Comparison of ENCODE assay signal across 8 mouse cellular contexts in the genomic region with DNA sequence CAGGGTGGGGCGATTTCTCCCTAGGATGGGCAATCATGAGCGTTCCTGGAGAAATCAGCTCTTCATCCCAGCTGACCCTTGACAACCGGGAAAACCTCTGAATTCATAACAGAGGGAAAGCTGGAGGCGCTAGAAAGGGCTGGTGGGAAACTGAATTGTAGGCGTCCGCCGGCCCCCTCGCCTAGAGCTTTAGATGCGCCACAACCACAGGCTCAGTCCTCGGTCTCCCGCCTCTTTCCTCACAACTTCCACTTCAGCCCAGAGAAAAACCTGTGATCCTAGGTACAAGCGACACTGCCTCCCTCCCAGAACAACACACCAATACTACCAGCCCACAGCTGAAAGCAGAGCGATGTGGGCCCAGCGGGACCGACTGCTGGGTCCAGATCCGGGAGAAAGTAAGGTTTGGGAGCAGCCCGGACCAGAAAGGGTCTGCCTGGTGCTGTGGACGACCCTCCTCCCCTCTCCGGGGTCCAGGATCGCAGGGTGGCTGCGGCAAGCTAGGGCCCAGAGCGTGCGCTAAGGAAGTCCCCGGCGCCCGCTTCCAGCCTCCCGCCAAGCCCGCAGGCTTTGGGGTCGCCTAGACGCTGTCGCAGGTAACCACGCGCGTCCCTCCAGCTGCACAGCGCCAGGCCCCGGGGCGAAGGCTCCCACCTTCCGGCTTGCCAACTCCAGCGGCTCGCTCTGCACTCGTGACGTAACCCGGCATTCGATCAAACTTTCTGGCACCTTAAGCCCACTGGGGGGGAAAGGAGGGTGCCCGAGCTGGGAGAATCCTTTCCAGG. TPM values are rescaled to one million over a fixed set of nuclear protein-coding genes. Genes with fewer than 3 reads are reported as not detected.
DNase-seq lines count a peak whose midpoint lies in the region; ATAC-seq and TF ChIP-seq lines count a peak whose summit lies in the region.

No protein-coding gene starts in this region.

- under 1% methylated on average over 45 of the region's 45 CpGs for WGBS in heart, embryonic 15.5 days
- WGBS in small intestine, adult 2 months = 4% methylated on average over 45 of the region's 45 CpGs

- no peaks in the 10 kb centered on the region for H3K36me3 ChIP-seq in heart, embryonic 15.5 days
- no peaks in the 10 kb centered on the region for H3K36me3 ChIP-seq in small intestine, adult 2 months (ENCODE audit: control insufficient read depth, insufficient read depth, low read length)

- H3K27me3 ChIP-seq in heart, embryonic 15.5 days = no peaks in the 10 kb centered on the region
- H3K27me3 ChIP-seq in small intestine, adult 2 months (ENCODE audit: control insufficient read depth, insufficient read depth, low read length) = peaks cover 39% of the 10 kb centered on the region

- peak overlapping the region; percentile 95 for H3K27ac ChIP-seq in heart, embryonic 15.5 days
- H3K27ac ChIP-seq in small intestine, adult 2 months (ENCODE audit: insufficient read depth, low read depth, low read length) = no peak overlapping the region

- H3K4me2 ChIP-seq in heart, embryonic 15.5 days = peak overlapping the region; percentile 99

- H3K9ac ChIP-seq in heart, embryonic 15.5 days = peak overlapping the region; percentile 82

- ATAC-seq in heart, embryonic 15.5 days (replicated peaks; ENCODE audit: insufficient number of reproducible peaks, insufficient read depth, low FRiP score, low read depth) = no peak
- peak; percentile 24 for ATAC-seq in megakaryocyte progenitor cell, adult 5-6 weeks (replicated peaks; ENCODE audit: poor library complexity)
- ATAC-seq in inflammation-experienced regulatory T-cells, adult 6 months = no peak

- H3K4me3 ChIP-seq in heart, embryonic 15.5 days = peak overlapping the region; percentile 91
- H3K4me3 ChIP-seq in small intestine, adult 2 months (ENCODE audit: low read depth, low read length) = peak overlapping the region; percentile 63

- peaks cover 4% of the 10 kb centered on the region for H3K4me1 ChIP-seq in heart, embryonic 15.5 days (replicated peaks)
- H3K4me1 ChIP-seq in small intestine, adult 2 months (ENCODE audit: control insufficient read depth, insufficient read depth, insufficient read length, low read length) = peaks cover 4% of the 10 kb centered on the region; the same call in 1 of the 2 replicates

- no peak for TF ChIP-seq CTCF in small intestine, adult 2 months (IDR thresholded peaks at IDR 0.05; ENCODE audit: extremely low read depth, insufficient read length, insufficient replicate concordance, low read depth, low read length)

- DNase-seq in 3T3-L1 (ENCODE audit: low read depth, low spot score) (peak; percentile 68), MN1 (ENCODE audit: low spot score) (peak; percentile 72)
- peak; percentile 73 for DNase-seq in embryo, embryonic 10.5 days (ENCODE audit: low spot score)
- DNase-seq in kidney, postnatal 14 days = peak; percentile 38

- no peak for TF ChIP-seq POLR2A in small intestine, adult 2 months (IDR thresholded peaks at IDR 0.05; ENCODE audit: low read depth, low read length)

- no peaks in the 10 kb centered on the region for H3K9me3 ChIP-seq in heart, embryonic 15.5 days (replicated peaks)

RNA-seq across cellular contexts. Expression of gene Efna5, which starts 1.4 kb away (rescaled TPM):
- polyA plus RNA-seq in heart, embryonic 15.5 days (2015; fragmentation: Nextera tagmentation; extraction: Ambion mirVana) = 22.4 and 23.6 TPM in 2 replicates
- not detected in 2 replicates for total RNA-seq in megakaryocyte progenitor cell, adult 5-6 weeks (2015)
- not detected in 2 replicates for total RNA-seq in megakaryocyte progenitor cell, adult 5-6 weeks (2017)
- 0.46 and 0.80 TPM in 2 replicates for polyA plus RNA-seq in small intestine, adult 2 months (2012; rRNA removed)
- under 1 TPM in 2 of 3 experiments, not detected in 1; 0.13 TPM for polyA plus RNA-seq in inflammation-experienced regulatory T-cells, adult 6 months (2017; shearing (Covaris generic))

Comparison
In these comparisons a context has a peak if more than half of its experiments do, and no peak if none do; other contexts are left out.
1. RNA of gene Efna5, which starts 1.4 kb away (polyA plus RNA-seq): 22.4 to 23.6 TPM in heart, embryonic 15.5 days; 0.46 to 0.80 TPM in small intestine, adult 2 months and 0.13 TPM in inflammation-experienced regulatory T-cells, adult 6 months; every median in the first group is over 10 times any median in the second.
2. Peak in every context shown above with its lines, with median percentiles within 50 percentile points of each other: DNase-seq.